Mouse (Mus musculus): ENCODE data around the gene Pkd2l1. TPM values are rescaled to one million over a fixed set of nuclear protein-coding genes. Genes with fewer than 3 reads are reported as not detected.
"Not testable (repeated sequence)": the region's sequence is repeated elsewhere in the genome, so short reads cannot be mapped to it uniquely, and the experiment has no call there.

Gene Pkd2l1
- polyA plus RNA-seq, 1 experiment from 2014 or later, result 0.04 TPM

GRCm38 (mm10) chr19:44127729-44128497 lies 64.3 kb downstream of the Pkd2l1 start:
- H3K27me3 ChIP-seq, result no peaks in the 10 kb centered on the region
- no peaks in the 10 kb centered on the region for H3K9me3 ChIP-seq
- H3K27ac ChIP-seq, result no peak overlapping the region
- no peaks in the 10 kb centered on the region for H3K4me1 ChIP-seq
- 89% methylated on average over 10 of the region's 10 CpGs for WGBS
- no peak overlapping the region for H3K4me3 ChIP-seq
- H3K36me3 ChIP-seq, result peaks cover 77% of the 10 kb centered on the region
- H3K9ac ChIP-seq, result no peak overlapping the region
- no peak for ATAC-seq (ENCODE audit: borderline replicate concordance, extremely low read depth, low FRiP score, low TSS enrichment)
- H3K4me2 ChIP-seq, result no peak overlapping the region

- Histone ChIP-seq H3K4me2 (no peak overlapping the region), H3K27me3 (no peaks in the 10 kb centered on the region), H3K9ac (no peak overlapping the region), H3K27ac (no peak overlapping the region), H3K4me1 (no peaks in the 10 kb centered on the region), H3K36me3 (peaks cover 81% of the 10 kb centered on the region), H3K9me3 (no peaks in the 10 kb centered on the region), H3K4me3 (no peak overlapping the region)
- WGBS, result 90% methylated on average over 7 of the region's 7 CpGs
- ATAC-seq (ENCODE audit: borderline replicate concordance, extremely low read depth, low FRiP score, low TSS enrichment), result no peak
These were observed 71.1 kb downstream of the Pkd2l1 start for GRCm38 (mm10) chr19:44121137-44121536.

- peaks cover 84% of the 10 kb centered on the region for H3K36me3 ChIP-seq
- H3K4me3 ChIP-seq; H3K27me3 ChIP-seq; ATAC-seq (ENCODE audit: borderline replicate concordance, extremely low read depth, low FRiP score, low TSS enrichment); H3K9me3 ChIP-seq; H3K27ac ChIP-seq; H3K4me2 ChIP-seq; H3K4me1 ChIP-seq; H3K9ac ChIP-seq: not testable (repeated sequence)
- WGBS, result 86% methylated on average over 9 of the region's 9 CpGs
These were observed 71.6 kb downstream of the Pkd2l1 start for GRCm38 (mm10) chr19:44120686-44121085.

- Histone ChIP-seq H3K9ac (no peak overlapping the region), H3K9me3 (no peaks in the 10 kb centered on the region), H3K36me3 (peaks cover 81% of the 10 kb centered on the region), H3K4me3 (no peak overlapping the region), H3K27ac (no peak overlapping the region), H3K4me1 (no peaks in the 10 kb centered on the region), H3K4me2 (no peak overlapping the region), H3K27me3 (no peaks in the 10 kb centered on the region)
- ATAC-seq (ENCODE audit: borderline replicate concordance, extremely low read depth, low FRiP score, low TSS enrichment), result no peak
These were observed 74.4 kb downstream of the Pkd2l1 start for GRCm38 (mm10) chr19:44117793-44118192.

GRCm38 (mm10) chr19:44111706-44112105 lies 80.5 kb downstream of the Pkd2l1 start:
- Histone ChIP-seq H3K9ac (no peak overlapping the region), H3K27me3 (no peaks in the 10 kb centered on the region), H3K36me3 (peaks cover 54% of the 10 kb centered on the region), H3K4me3 (no peak overlapping the region), H3K9me3 (no peaks in the 10 kb centered on the region), H3K4me1 (peaks cover 7% of the 10 kb centered on the region), H3K4me2 (no peak overlapping the region), H3K27ac (no peak overlapping the region)
- 65% methylated on average over 7 of the region's 7 CpGs for WGBS
- no peak for ATAC-seq (ENCODE audit: borderline replicate concordance, extremely low read depth, low FRiP score, low TSS enrichment)

- ATAC-seq (ENCODE audit: borderline replicate concordance, extremely low read depth, low FRiP score, low TSS enrichment), result no peak
- H3K27ac ChIP-seq, result no peak overlapping the region
- H3K36me3 ChIP-seq, result peaks cover 45% of the 10 kb centered on the region
- H3K9ac ChIP-seq, result no peak overlapping the region
- H3K4me1 ChIP-seq, result peaks cover 12% of the 10 kb centered on the region
- 92% methylated on average over 9 of the region's 9 CpGs for WGBS
- no peak overlapping the region for H3K4me3 ChIP-seq
- H3K27me3 ChIP-seq, result no peaks in the 10 kb centered on the region
- no peaks in the 10 kb centered on the region for H3K9me3 ChIP-seq
- no peak overlapping the region for H3K4me2 ChIP-seq
These were observed 81.9 kb downstream of the Pkd2l1 start for GRCm38 (mm10) chr19:44110356-44110755.

GRCm38 (mm10) chr19:44108996-44109395 lies 83.2 kb downstream of the Pkd2l1 start:
- Histone ChIP-seq H3K36me3 (peaks cover 36% of the 10 kb centered on the region), H3K27me3 (no peaks in the 10 kb centered on the region), H3K4me2 (no peak overlapping the region), H3K27ac (no peak overlapping the region), H3K4me3 (no peak overlapping the region), H3K9ac (no peak overlapping the region), H3K9me3 (no peaks in the 10 kb centered on the region), H3K4me1 (peaks cover 12% of the 10 kb centered on the region)
- ATAC-seq (ENCODE audit: borderline replicate concordance, extremely low read depth, low FRiP score, low TSS enrichment), result no peak

GRCm38 (mm10) chr19:44107661-44108521 lies 84.4 kb downstream of the Pkd2l1 start:
- 28% methylated on average over 22 of the region's 22 CpGs for WGBS
- peak overlapping the region; percentile 94 for H3K9ac ChIP-seq
- H3K27ac ChIP-seq, result 0 out of 2 replicates have a peak overlapping the region, but pooled peaks have one; percentile 6
- peak overlapping the region; percentile 80 for H3K4me2 ChIP-seq
- H3K36me3 ChIP-seq, result peaks cover 25% of the 10 kb centered on the region
- no peaks in the 10 kb centered on the region for H3K9me3 ChIP-seq
- H3K4me3 ChIP-seq, result peak overlapping the region; percentile 99
- H3K4me1 ChIP-seq, result peaks cover 12% of the 10 kb centered on the region
- H3K27me3 ChIP-seq, result no peaks in the 10 kb centered on the region
- ATAC-seq (ENCODE audit: borderline replicate concordance, extremely low read depth, low FRiP score, low TSS enrichment), result peak; percentile 27; the same call in 1 of the 2 replicates

- Histone ChIP-seq H3K9me3 (no peaks in the 10 kb centered on the region), H3K4me3 (peak within 1 kb of the TSS; percentile 99), H3K27ac (peak within 1 kb of the TSS; percentile 39), H3K36me3 (peaks cover 20% of the 10 kb centered on the region), H3K4me2 (peak within 1 kb of the TSS; percentile 80), H3K9ac (peak within 1 kb of the TSS; percentile 94), H3K27me3 (no peaks in the 10 kb centered on the region), H3K4me1 (peaks cover 12% of the 10 kb centered on the region)
- peak; percentile 97 for ATAC-seq (ENCODE audit: borderline replicate concordance, extremely low read depth, low FRiP score, low TSS enrichment)
- under 1% methylated on average over 67 of the region's 67 CpGs for WGBS
These were observed 85.2 kb downstream of the Pkd2l1 start, which contains the start of gene Chuk for GRCm38 (mm10) chr19:44106831-44107660. Gene Chuk, minus strand, starts transcription at chr19:44107480.

GRCm38 (mm10) chr19:44104393-44104792 lies 87.8 kb downstream of the Pkd2l1 start:
- no peaks in the 10 kb centered on the region for H3K9me3 ChIP-seq
- H3K27ac ChIP-seq, result no peak overlapping the region
- H3K4me1 ChIP-seq, result peaks cover 12% of the 10 kb centered on the region
- H3K4me3 ChIP-seq, result no peak overlapping the region
- H3K9ac ChIP-seq, result no peak overlapping the region
- no peaks in the 10 kb centered on the region for H3K27me3 ChIP-seq
- H3K36me3 ChIP-seq, result peaks cover 12% of the 10 kb centered on the region
- 96% methylated on average over 1 of the region's 1 CpGs for WGBS
- H3K4me2 ChIP-seq, result no peak overlapping the region
- no peak for ATAC-seq (ENCODE audit: borderline replicate concordance, extremely low read depth, low FRiP score, low TSS enrichment)

GRCm38 (mm10) chr19:44103001-44103400 lies 89.2 kb downstream of the Pkd2l1 start:
- WGBS, result 77% methylated on average over 3 of the region's 3 CpGs
- ATAC-seq (ENCODE audit: borderline replicate concordance, extremely low read depth, low FRiP score, low TSS enrichment), result no peak

More at GRCm38 (mm10) chr19:44103001-44103400, 89.2 kb downstream of the Pkd2l1 start:
- H3K36me3 ChIP-seq, result peaks cover 17% of the 10 kb centered on the region
- no peaks in the 10 kb centered on the region for H3K9me3 ChIP-seq
- no peak overlapping the region for H3K27ac ChIP-seq
- H3K4me3 ChIP-seq, result no peak overlapping the region
- H3K9ac ChIP-seq, result no peak overlapping the region
- peaks cover 10% of the 10 kb centered on the region for H3K4me1 ChIP-seq
- no peaks in the 10 kb centered on the region for H3K27me3 ChIP-seq
- no peak overlapping the region for H3K4me2 ChIP-seq

All from lung, embryonic 15.5 days (tissue).